Mouse (Mus musculus) limb, embryonic 14.5 days (tissue): ENCODE data around the gene Hist1h3c. TPM values are rescaled to one million over a fixed set of nuclear protein-coding genes. Genes with fewer than 3 reads are reported as not detected.
A peak's percentile ranks its signal among the peaks of the same experiment; 100 is the strongest.

Experiments
- ATAC-seq: fragments of 200-750 bp; cut with Nextera tagmentation; 2 replicates; pipeline ENCODE4 v1.8.0; 2017; ENCODE audit warnings: low read depth, moderate number of reproducible peaks, moderate TSS enrichment; ENCODE audit not compliant: low FRiP score
- DNase-seq: peaks from one replicate; pipeline ENCODE4 v3.0.0-alpha.2; 2015; ENCODE audit warnings: low spot score
- H3K27ac ChIP-seq: fragments of 300-500 bp; sonication (generic); replicated peaks from 2 replicates; pipeline ENCODE4 v1.5.1; 2014; ENCODE audit warnings: low read depth, mild to moderate bottlenecking, low read length, moderate library complexity, mixed read lengths
- H3K27me3 ChIP-seq: fragments of 300-500 bp; sonication (generic); 2 replicates; pipeline ENCODE4 v1.6.1; 2014; ENCODE audit warnings: low read length, mixed read lengths; ENCODE audit not compliant: control insufficient read depth, insufficient read depth
- H3K36me3 ChIP-seq: fragments of 300-500 bp; sonication (generic); 2 replicates; pipeline ENCODE4 v1.6.1; 2014; ENCODE audit warnings: mild to moderate bottlenecking, low read length, moderate library complexity, mixed read lengths; ENCODE audit not compliant: control insufficient read depth, insufficient read depth
- H3K4me1 ChIP-seq: fragments of 300-500 bp; sonication (generic); 2 replicates; pipeline ENCODE4 v1.6.1; 2014; ENCODE audit warnings: antibody characterized with exemption, low read length, mixed read lengths; ENCODE audit not compliant: control insufficient read depth, insufficient read depth
- H3K4me2 ChIP-seq: fragments of 300-500 bp; sonication (generic); replicated peaks from 2 replicates; pipeline ENCODE4 v1.6.1; 2014; ENCODE audit warnings: low read depth, mild to moderate bottlenecking, low read length, moderate library complexity; ENCODE audit not compliant: severe bottlenecking
- H3K4me3 ChIP-seq: fragments of 300-500 bp; sonication (generic); replicated peaks from 2 replicates; pipeline ENCODE4 v1.5.1; 2014; ENCODE audit warnings: low read length
- H3K9ac ChIP-seq: fragments of 300-500 bp; sonication (generic); 2 replicates; pipeline ENCODE4 v1.6.1; 2014; ENCODE audit warnings: mild to moderate bottlenecking, low read depth, low read length, moderate library complexity; ENCODE audit not compliant: severe bottlenecking
- H3K9me3 ChIP-seq: fragments of 300-500 bp; sonication (generic); 2 replicates; pipeline ENCODE4 v1.6.1; 2016; ENCODE audit warnings: low read length; ENCODE audit not compliant: control insufficient read depth
- POLR2A ChIP-seq: fragments of 200-500 bp; IDR thresholded peaks from 2 replicates; pipeline ENCODE4 v1.8.0; 2012; ENCODE audit warnings: inconsistent platforms, mild to moderate bottlenecking, moderate library complexity, borderline replicate concordance; ENCODE audit not compliant: insufficient read depth, insufficient read length; ENCODE audit errors: extremely low read depth
- WGBS: fragments of 180-500 bp; shearing (Covaris S2); extraction: QIAGEN DNeasy Blood & Tissue Kit; methylation state at CpG from one replicate; pipeline ENCODE4 v1.1.7; 2014; 5-methylcytosine and 5-hydroxymethylcytosine counted together
- microRNA-seq: library from miRNA; unstranded; fragments of <30 nt; microRNA quantifications from one replicate; pipeline ENCODE4, GENCODE M21; 2016
- polyA plus RNA-seq, 2 experiments: library from polyadenylated mRNA; depleted of rRNA in 1 of 2; stranded (reverse) in 1 of 2; unstranded in 1 of 2; fragments of >200 nt; fragmentation: Nextera tagmentation in 1 of 2; extraction: Ambion mirVana in 1 of 2; gene quantifications; 2 replicates each; pipeline versions ENCODE4 v1.2.1 to v1.2.3; 2012 to 2014

Gene Hist1h3c
- polyA plus RNA-seq, 2 experiments = 8.1 to 41.4 TPM

GRCm38 (mm10) chr13:23696061-23696474, 49.3 kb downstream of the Hist1h3c start:
- Histone ChIP-seq H3K9me3 (no peaks in the 10 kb centered on the region), H3K4me2 (peak overlapping the region; percentile 1), H3K36me3 (no peaks in the 10 kb centered on the region), H3K27me3 (no peaks in the 10 kb centered on the region), H3K27ac (no peak overlapping the region), H3K9ac (no peak overlapping the region), H3K4me1 (peaks cover 8% of the 10 kb centered on the region; the same call in 1 of the 2 replicates), H3K4me3 (no peak overlapping the region)
- ATAC-seq = no peak
- WGBS = 58% methylated on average over 15 of the region's 15 CpGs
- TF ChIP-seq POLR2A = no peak
- DNase-seq = no peak

- TF ChIP-seq POLR2A = no peak
- H3K27ac ChIP-seq = no peak within 1 kb of the TSS
- 47% methylated on average over 13 of the region's 13 CpGs for WGBS
Observed at GRCm38 (mm10) chr13:23695514-23695913, 49.9 kb downstream of the Hist1h3c start, which contains the start of gene Hist1h1t. Gene Hist1h1t (plus strand): TSS chr13:23695814.

More at GRCm38 (mm10) chr13:23695514-23695913, 49.9 kb downstream of the Hist1h3c start, which contains the start of gene Hist1h1t:
- no peak within 1 kb of the TSS for H3K4me3 ChIP-seq
- ATAC-seq (no peak), DNase-seq (no peak)
- H3K9ac ChIP-seq = no peak within 1 kb of the TSS
- H3K27me3 ChIP-seq = no peaks in the 10 kb centered on the region
- H3K4me1 ChIP-seq = peaks cover 8% of the 10 kb centered on the region; the same call in 1 of the 2 replicates
- H3K36me3 ChIP-seq = no peaks in the 10 kb centered on the region
- no peaks in the 10 kb centered on the region for H3K9me3 ChIP-seq
- peak within 1 kb of the TSS; percentile 1 for H3K4me2 ChIP-seq

Small RNA genes within 50 kb of the gene (microRNA-seq; reads per million reads assigned to microRNA genes)
- gene Gm44314 = not detected
- gene Gm44484 = not detected

Other genes starting within 250 kb of the Hist1h3c start
Only the 30 nearest of the 37 such genes appear.
- gene Hist1h1d, start 192.3 kb downstream of the Hist1h3c start, polyA plus RNA-seq (2012; rRNA removed) = 0.50 and 0.62 TPM in 2 replicates
- gene Hist1h1d, start 192.3 kb downstream of the Hist1h3c start, polyA plus RNA-seq (2014; fragmentation: Nextera tagmentation; extraction: Ambion mirVana) = 0.47 and 0.61 TPM in 2 replicates
- gene Hist1h3e, start 183.2 kb downstream of the Hist1h3c start, polyA plus RNA-seq (2012; rRNA removed) = 36.1 and 54.1 TPM in 2 replicates
- 6.7 and 7.0 TPM in 2 replicates for gene Hist1h3e, start 183.2 kb downstream of the Hist1h3c start, polyA plus RNA-seq (2014; fragmentation: Nextera tagmentation; extraction: Ambion mirVana)
- gene Hist1h2ae, start 174.4 kb downstream of the Hist1h3c start, polyA plus RNA-seq (2012; rRNA removed) = 19.8 and 35.0 TPM in 2 replicates
- gene Hist1h2ae, start 174.4 kb downstream of the Hist1h3c start, polyA plus RNA-seq (2014; fragmentation: Nextera tagmentation; extraction: Ambion mirVana) = 103 and 109 TPM in 2 replicates
- gene Hist1h2bg, start 174.2 kb downstream of the Hist1h3c start, polyA plus RNA-seq (2012; rRNA removed) = 38.9 and 60.8 TPM in 2 replicates
- gene Hist1h2bg, start 174.2 kb downstream of the Hist1h3c start, polyA plus RNA-seq (2014; fragmentation: Nextera tagmentation; extraction: Ambion mirVana) = 6.9 and 10.0 TPM in 2 replicates
- 17.8 and 25.9 TPM in 2 replicates for gene Hist1h2bf, start 171.4 kb downstream of the Hist1h3c start, polyA plus RNA-seq (2012; rRNA removed)
- gene Hist1h2bf, start 171.4 kb downstream of the Hist1h3c start, polyA plus RNA-seq (2014; fragmentation: Nextera tagmentation; extraction: Ambion mirVana) = 5.3 and 8.5 TPM in 2 replicates
- 6.1 and 13.9 TPM in 2 replicates for gene Hist1h2ad, start 171.2 kb downstream of the Hist1h3c start, polyA plus RNA-seq (2012; rRNA removed)
- 1.2 and 5.3 TPM in 2 replicates for gene Hist1h2ad, start 171.2 kb downstream of the Hist1h3c start, polyA plus RNA-seq (2014; fragmentation: Nextera tagmentation; extraction: Ambion mirVana)
- gene Hist1h3d, start 169.8 kb downstream of the Hist1h3c start, polyA plus RNA-seq (2012; rRNA removed) = 30.0 and 33.8 TPM in 2 replicates
- 6.8 and 10.4 TPM in 2 replicates for gene Hist1h3d, start 169.8 kb downstream of the Hist1h3c start, polyA plus RNA-seq (2014; fragmentation: Nextera tagmentation; extraction: Ambion mirVana)
- 9.4 and 9.8 TPM in 2 replicates for gene Hist1h4d, start 164.0 kb downstream of the Hist1h3c start, polyA plus RNA-seq (2012; rRNA removed)
- gene Hist1h4d, start 164.0 kb downstream of the Hist1h3c start, polyA plus RNA-seq (2014; fragmentation: Nextera tagmentation; extraction: Ambion mirVana) = 95.5 and 101 TPM in 2 replicates
- gene Hist1h2be, start 124.5 kb downstream of the Hist1h3c start, polyA plus RNA-seq (2012; rRNA removed) = 3.0 and 3.4 TPM in 2 replicates
- 1.2 and 1.5 TPM in 2 replicates for gene Hist1h2be, start 124.5 kb downstream of the Hist1h3c start, polyA plus RNA-seq (2014; fragmentation: Nextera tagmentation; extraction: Ambion mirVana)
- 7.4 and 7.7 TPM in 2 replicates for gene Hist1h1e, start 123.0 kb downstream of the Hist1h3c start, polyA plus RNA-seq (2012; rRNA removed)
- gene Hist1h1e, start 123.0 kb downstream of the Hist1h3c start, polyA plus RNA-seq (2014; fragmentation: Nextera tagmentation; extraction: Ambion mirVana) = 15.8 and 16.4 TPM in 2 replicates
- 1.6 and 2.7 TPM in 2 replicates for gene Hist1h2ac, start 61.7 kb downstream of the Hist1h3c start, polyA plus RNA-seq (2012; rRNA removed)
- 0.65 and 0.78 TPM in 2 replicates for gene Hist1h2ac, start 61.7 kb downstream of the Hist1h3c start, polyA plus RNA-seq (2014; fragmentation: Nextera tagmentation; extraction: Ambion mirVana)
- 48.2 and 49.5 TPM in 2 replicates for gene Hist1h2bc, start 61.4 kb downstream of the Hist1h3c start, polyA plus RNA-seq (2012; rRNA removed)
- gene Hist1h2bc, start 61.4 kb downstream of the Hist1h3c start, polyA plus RNA-seq (2014; fragmentation: Nextera tagmentation; extraction: Ambion mirVana) = 34.9 and 44.4 TPM in 2 replicates
- 0.20 and 0.33 TPM in 2 replicates for gene Hist1h1t, start 49.8 kb downstream of the Hist1h3c start, polyA plus RNA-seq (2012; rRNA removed)
- 0.21 TPM in 1 of 2 replicates, not detected in the other for gene Hist1h1t, start 49.8 kb downstream of the Hist1h3c start, polyA plus RNA-seq (2014; fragmentation: Nextera tagmentation; extraction: Ambion mirVana)
- gene Hist1h4c, start 47.1 kb downstream of the Hist1h3c start, polyA plus RNA-seq (2012; rRNA removed) = 5.6 and 10.0 TPM in 2 replicates
- gene Hist1h4c, start 47.1 kb downstream of the Hist1h3c start, polyA plus RNA-seq (2014; fragmentation: Nextera tagmentation; extraction: Ambion mirVana) = 8.7 and 10.2 TPM in 2 replicates
- 3.6 and 4.5 TPM in 2 replicates for gene Hfe, start 34.7 kb downstream of the Hist1h3c start, polyA plus RNA-seq (2012; rRNA removed)
- 9.3 and 10.5 TPM in 2 replicates for gene Hfe, start 34.7 kb downstream of the Hist1h3c start, polyA plus RNA-seq (2014; fragmentation: Nextera tagmentation; extraction: Ambion mirVana)
- gene Hist1h1c, start 6.8 kb downstream of the Hist1h3c start, polyA plus RNA-seq (2012; rRNA removed) = 23.7 and 28.5 TPM in 2 replicates
- gene Hist1h1c, start 6.8 kb downstream of the Hist1h3c start, polyA plus RNA-seq (2014; fragmentation: Nextera tagmentation; extraction: Ambion mirVana) = 24.7 and 27.5 TPM in 2 replicates
- 13.5 and 15.9 TPM in 2 replicates for gene Hist1h2bb, start 1.1 kb upstream of the Hist1h3c start, polyA plus RNA-seq (2012; rRNA removed)
- 1.2 and 1.4 TPM in 2 replicates for gene Hist1h2bb, start 1.1 kb upstream of the Hist1h3c start, polyA plus RNA-seq (2014; fragmentation: Nextera tagmentation; extraction: Ambion mirVana)
- gene Hist1h2ab, start 5.5 kb upstream of the Hist1h3c start, polyA plus RNA-seq (2012; rRNA removed) = 37.1 and 40.4 TPM in 2 replicates
- 39.0 and 40.1 TPM in 2 replicates for gene Hist1h2ab, start 5.5 kb upstream of the Hist1h3c start, polyA plus RNA-seq (2014; fragmentation: Nextera tagmentation; extraction: Ambion mirVana)
- gene Hist1h3b, start 6.7 kb upstream of the Hist1h3c start, polyA plus RNA-seq (2012; rRNA removed) = 52.4 and 65.5 TPM in 2 replicates
- 6.5 and 12.4 TPM in 2 replicates for gene Hist1h3b, start 6.7 kb upstream of the Hist1h3c start, polyA plus RNA-seq (2014; fragmentation: Nextera tagmentation; extraction: Ambion mirVana)
- 20.0 and 26.6 TPM in 2 replicates for gene Hist1h4b, start 11.4 kb upstream of the Hist1h3c start, polyA plus RNA-seq (2012; rRNA removed)
- gene Hist1h4b, start 11.4 kb upstream of the Hist1h3c start, polyA plus RNA-seq (2014; fragmentation: Nextera tagmentation; extraction: Ambion mirVana) = 4.4 and 6.6 TPM in 2 replicates
- gene Hist1h4a, start 15.6 kb upstream of the Hist1h3c start, polyA plus RNA-seq (2012; rRNA removed) = 10.1 and 16.1 TPM in 2 replicates
- 0.84 and 0.90 TPM in 2 replicates for gene Hist1h4a, start 15.6 kb upstream of the Hist1h3c start, polyA plus RNA-seq (2014; fragmentation: Nextera tagmentation; extraction: Ambion mirVana)
- gene Hist1h3a, start 16.8 kb upstream of the Hist1h3c start, polyA plus RNA-seq (2012; rRNA removed) = 39.9 and 88.3 TPM in 2 replicates
- 7.8 and 8.6 TPM in 2 replicates for gene Hist1h3a, start 16.8 kb upstream of the Hist1h3c start, polyA plus RNA-seq (2014; fragmentation: Nextera tagmentation; extraction: Ambion mirVana)
- gene Hist1h1a, start 18.1 kb upstream of the Hist1h3c start, polyA plus RNA-seq (2012; rRNA removed) = 4.7 and 5.4 TPM in 2 replicates
- 3.6 and 4.8 TPM in 2 replicates for gene Hist1h1a, start 18.1 kb upstream of the Hist1h3c start, polyA plus RNA-seq (2014; fragmentation: Nextera tagmentation; extraction: Ambion mirVana)
- gene Trim38, start 24.3 kb upstream of the Hist1h3c start, polyA plus RNA-seq (2012; rRNA removed) = 0.04 and 0.13 TPM in 2 replicates
- not detected in 2 replicates for gene Trim38, start 24.3 kb upstream of the Hist1h3c start, polyA plus RNA-seq (2014; fragmentation: Nextera tagmentation; extraction: Ambion mirVana)
- gene Slc17a2, start 61.4 kb upstream of the Hist1h3c start, polyA plus RNA-seq (2012; rRNA removed) = 0.01 TPM in 1 of 2 replicates, not detected in the other
- not detected in 2 replicates for gene Slc17a2, start 61.4 kb upstream of the Hist1h3c start, polyA plus RNA-seq (2014; fragmentation: Nextera tagmentation; extraction: Ambion mirVana)
- 0.20 and 0.29 TPM in 2 replicates for gene Slc17a3, start 93.8 kb upstream of the Hist1h3c start, polyA plus RNA-seq (2012; rRNA removed)
- gene Slc17a3, start 93.8 kb upstream of the Hist1h3c start, polyA plus RNA-seq (2014; fragmentation: Nextera tagmentation; extraction: Ambion mirVana) = 0.39 and 0.44 TPM in 2 replicates
- 0.04 and 0.05 TPM in 2 replicates for gene Slc17a1, start 122.1 kb upstream of the Hist1h3c start, polyA plus RNA-seq (2012; rRNA removed)
- gene Slc17a1, start 122.1 kb upstream of the Hist1h3c start, polyA plus RNA-seq (2014; fragmentation: Nextera tagmentation; extraction: Ambion mirVana) = 0.30 TPM in 1 of 2 replicates, not detected in the other
- not detected in 2 replicates for gene Slc17a4, start 169.4 kb upstream of the Hist1h3c start, polyA plus RNA-seq (2012; rRNA removed)
- not detected in 2 replicates for gene Slc17a4, start 169.4 kb upstream of the Hist1h3c start, polyA plus RNA-seq (2014; fragmentation: Nextera tagmentation; extraction: Ambion mirVana)
- gene Hist1h2ba, start 188.6 kb upstream of the Hist1h3c start, polyA plus RNA-seq (2012; rRNA removed) = not detected in 2 replicates
- not detected in 2 replicates for gene Hist1h2ba, start 188.6 kb upstream of the Hist1h3c start, polyA plus RNA-seq (2014; fragmentation: Nextera tagmentation; extraction: Ambion mirVana)
- not detected in 2 replicates for gene Hist1h2aa, start 188.9 kb upstream of the Hist1h3c start, polyA plus RNA-seq (2012; rRNA removed)
- not detected in 2 replicates for gene Hist1h2aa, start 188.9 kb upstream of the Hist1h3c start, polyA plus RNA-seq (2014; fragmentation: Nextera tagmentation; extraction: Ambion mirVana)